ENCODE assay signal across 8 mouse cellular contexts in genomic region chr3:69006246-69006760, GRCm38 (mm10). TPM values are rescaled to one million over a fixed set of nuclear protein-coding genes. Genes with fewer than 3 reads are reported as not detected.
DNase-seq lines count a peak whose midpoint lies in the region; ATAC-seq and TF ChIP-seq lines count a peak whose summit lies in the region.

No protein-coding gene starts in this region.

- no peaks in the 10 kb centered on the region for H3K9me3 ChIP-seq in heart, embryonic 10.5 days
- H3K9me3 ChIP-seq in ES-Bruce4 (replicated peaks; ENCODE audit: control insufficient read depth, insufficient read depth, low read length, poor library complexity, severe bottlenecking) = no peaks in the 10 kb centered on the region
- H3K9me3 ChIP-seq in forebrain, embryonic 13.5 days (replicated peaks) = no peaks in the 10 kb centered on the region

- no peak for TF ChIP-seq POLR2A in ES-Bruce4 (IDR thresholded peaks at IDR 0.05; ENCODE audit: insufficient read depth, low read length)
- no peak for TF ChIP-seq POLR2A in liver, adult 2 months (IDR thresholded peaks at IDR 0.05; ENCODE audit: extremely low read depth, insufficient read depth, low read length)

- peak overlapping the region; percentile 84 for H3K4me2 ChIP-seq in forebrain, embryonic 13.5 days

- peaks cover 6% of the 10 kb centered on the region; the same call in 1 of the 2 replicates for H3K4me1 ChIP-seq in heart, embryonic 10.5 days
- H3K4me1 ChIP-seq in ES-Bruce4 (ENCODE audit: control insufficient read depth, insufficient read depth, low read length) = peaks cover 1% of the 10 kb centered on the region
- H3K4me1 ChIP-seq in forebrain, embryonic 13.5 days = peaks cover 35% of the 10 kb centered on the region
- H3K4me1 ChIP-seq in liver, adult 2 months (ENCODE audit: control insufficient read depth, insufficient read depth, low read length) = peaks cover 2% of the 10 kb centered on the region; the same call in 1 of the 2 replicates

- 6% methylated on average over 21 of the region's 21 CpGs for WGBS in heart, embryonic 10.5 days
- WGBS in forebrain, embryonic 13.5 days = 6% methylated on average over 21 of the region's 21 CpGs
- WGBS in liver, adult 2 months = 11% methylated on average over 21 of the region's 21 CpGs

- H3K4me3 ChIP-seq in heart, embryonic 10.5 days = peak overlapping the region; percentile 89
- peak overlapping the region; percentile 99 for H3K4me3 ChIP-seq in ES-Bruce4 (ENCODE audit: low read depth, low read length)
- peak overlapping the region; percentile 99 for H3K4me3 ChIP-seq in forebrain, embryonic 13.5 days
- H3K4me3 ChIP-seq in liver, adult 2 months (ENCODE audit: insufficient read depth, low read depth, low read length) = peak overlapping the region; percentile 90

- DNase-seq in heart, embryonic 10.5 days (ENCODE audit: low spot score) = no peak
- DNase-seq in heart, adult 9 months (ENCODE audit: low spot score in 2 of 2) = no peak
- no peak for DNase-seq in liver, adult 2 months (ENCODE audit: extremely low read depth, low read depth, low spot score)
- DNase-seq in spleen, postnatal 4 days (ENCODE audit: low spot score in 2 of 2) = peak; percentile 16 to 62
- DNase-seq in cerebellum, postnatal 25 days = no peak
- DNase-seq in gastrocnemius, postnatal 4 days (ENCODE audit: low spot score in 2 of 2) = no peak

- H3K36me3 ChIP-seq in heart, embryonic 10.5 days = peaks cover 12% of the 10 kb centered on the region; the same call in 1 of the 2 replicates
- H3K36me3 ChIP-seq in ES-Bruce4 (ENCODE audit: control insufficient read depth, insufficient read depth, low read length, poor library complexity, severe bottlenecking) = peaks cover 15% of the 10 kb centered on the region
- no peaks in the 10 kb centered on the region for H3K36me3 ChIP-seq in forebrain, embryonic 13.5 days (ENCODE audit: poor library complexity, severe bottlenecking)
- H3K36me3 ChIP-seq in liver, adult 2 months (ENCODE audit: control insufficient read depth, insufficient read depth, low read length) = 0 out of 2 replicates have a peak, but pooled peaks cover 4% of the 10 kb centered on the region

- H3K27ac ChIP-seq in heart, embryonic 10.5 days = peak overlapping the region; percentile 95
- no peak overlapping the region for H3K27ac ChIP-seq in ES-Bruce4 (ENCODE audit: insufficient read depth, low read length)
- peak overlapping the region; percentile 93; the same call in 1 of the 2 replicates for H3K27ac ChIP-seq in forebrain, embryonic 13.5 days
- peak overlapping the region; percentile 5; the same call in 1 of the 2 replicates for H3K27ac ChIP-seq in liver, adult 2 months (replicated peaks; ENCODE audit: insufficient read depth, low read depth, low read length)

- H3K79me2 ChIP-seq in liver, adult 2 months (ENCODE audit: control insufficient read depth, insufficient read depth, low read length) = no peaks in the 10 kb centered on the region; the same call in 1 of the 2 replicates

- H3K9ac ChIP-seq in ES-Bruce4 (ENCODE audit: low read depth, poor library complexity, severe bottlenecking) = peak overlapping the region; percentile 97
- peak overlapping the region; percentile 94 for H3K9ac ChIP-seq in forebrain, embryonic 13.5 days
- peak overlapping the region; percentile 83 for H3K9ac ChIP-seq in liver, adult 2 months (ENCODE audit: low read depth, low read length)

- TF ChIP-seq CTCF in ES-Bruce4 (IDR thresholded peaks at IDR 0.05; ENCODE audit: low read depth, low read length) = no peak
- TF ChIP-seq CTCF in liver, adult 2 months (IDR thresholded peaks at IDR 0.05; ENCODE audit: low read depth, low read length) = no peak

- no peaks in the 10 kb centered on the region for H3K27me3 ChIP-seq in heart, embryonic 10.5 days (ENCODE audit: insufficient read depth, poor library complexity, severe bottlenecking)
- H3K27me3 ChIP-seq in ES-Bruce4 (ENCODE audit: control insufficient read depth, insufficient read depth, low read length, poor library complexity, severe bottlenecking) = no peaks in the 10 kb centered on the region
- no peaks in the 10 kb centered on the region for H3K27me3 ChIP-seq in forebrain, embryonic 13.5 days
- no peaks in the 10 kb centered on the region for H3K27me3 ChIP-seq in liver, adult 2 months (ENCODE audit: control insufficient read depth, insufficient read depth, low read length)

- no peak for ATAC-seq in forebrain, embryonic 13.5 days

- no peak for TF ChIP-seq EP300 in ES-Bruce4 (IDR thresholded peaks at IDR 0.05; ENCODE audit: insufficient read depth, low read depth, low read length)

RNA-seq across cellular contexts. Expression of gene Smc4, which starts 1.8 kb away (rescaled TPM):
- polyA plus RNA-seq in heart, embryonic 10.5 days (2016; fragmentation: Nextera tagmentation; extraction: Ambion mirVana) = 156 and 161 TPM in 2 replicates
- 276 and 284 TPM in 2 replicates for polyA plus RNA-seq in ES-Bruce4 (2011; ENCODE audit: insufficient read depth, insufficient read length, low read depth, missing spikeins)
- polyA plus RNA-seq in forebrain, embryonic 13.5 days (2015; fragmentation: Nextera tagmentation; extraction: Ambion mirVana) = 177 and 180 TPM in 2 replicates
- 6.4 and 8.6 TPM in 2 replicates for total RNA-seq in liver, adult 2 months (2014; rRNA removed)
- 1.0 and 1.1 TPM in 2 replicates for polyA plus RNA-seq in liver, adult 2 months (2012; rRNA removed)
- 10 to 100 TPM; 47.6 to 49.5 TPM for total RNA-seq in gastrocnemius, postnatal 4 days (2021)

RNA-seq across cellular contexts. Expression of gene Ift80, which starts 1.9 kb away (rescaled TPM):
- polyA plus RNA-seq in heart, embryonic 10.5 days (2016; fragmentation: Nextera tagmentation; extraction: Ambion mirVana) = 8.1 and 9.6 TPM in 2 replicates
- 21.4 and 22.2 TPM in 2 replicates for polyA plus RNA-seq in ES-Bruce4 (2011; ENCODE audit: insufficient read depth, insufficient read length, low read depth, missing spikeins)
- 12.8 and 13.9 TPM in 2 replicates for polyA plus RNA-seq in forebrain, embryonic 13.5 days (2015; fragmentation: Nextera tagmentation; extraction: Ambion mirVana)
- total RNA-seq in liver, adult 2 months (2014; rRNA removed) = 3.3 and 4.1 TPM in 2 replicates
- 0.76 and 0.98 TPM in 2 replicates for polyA plus RNA-seq in liver, adult 2 months (2012; rRNA removed)
- total RNA-seq in gastrocnemius, postnatal 4 days (2021) = 10 to 100 TPM; 11.6 to 12.9 TPM

RNA-seq across cellular contexts. Expression of gene Trim59, which starts 38.3 kb away (rescaled TPM):
- 105 and 122 TPM in 2 replicates for polyA plus RNA-seq in heart, embryonic 10.5 days (2016; fragmentation: Nextera tagmentation; extraction: Ambion mirVana)
- 122 and 133 TPM in 2 replicates for polyA plus RNA-seq in ES-Bruce4 (2011; ENCODE audit: insufficient read depth, insufficient read length, low read depth, missing spikeins)
- 132 and 134 TPM in 2 replicates for polyA plus RNA-seq in forebrain, embryonic 13.5 days (2015; fragmentation: Nextera tagmentation; extraction: Ambion mirVana)
- total RNA-seq in liver, adult 2 months (2014; rRNA removed) = 0.28 and 0.74 TPM in 2 replicates
- 0.04 and 0.05 TPM in 2 replicates for polyA plus RNA-seq in liver, adult 2 months (2012; rRNA removed)
- 10 to 100 TPM; 16.9 to 17.0 TPM for total RNA-seq in gastrocnemius, postnatal 4 days (2021)

Comparison
In these comparisons a context has a peak if more than half of its experiments do, and no peak if none do; other contexts are left out.
1. DNase-seq: peak in spleen, postnatal 4 days (2 of 2); none in heart, embryonic 10.5 days (single experiment), heart, adult 9 months (0 of 2), liver, adult 2 months (single experiment), cerebellum, postnatal 25 days (0 of 2) and gastrocnemius, postnatal 4 days (0 of 2).
2. RNA of gene Smc4, which starts 1.8 kb away (polyA plus RNA-seq): 276 to 284 TPM in ES-Bruce4, 177 to 180 TPM in forebrain, embryonic 13.5 days and 156 to 161 TPM in heart, embryonic 10.5 days; 1.0 to 1.1 TPM in liver, adult 2 months; every median in the first group is over 10 times any median in the second.
3. RNA of gene Trim59, which starts 38.3 kb away (polyA plus RNA-seq): 122 to 133 TPM in ES-Bruce4, 132 to 134 TPM in forebrain, embryonic 13.5 days and 105 to 122 TPM in heart, embryonic 10.5 days; 0.04 to 0.05 TPM in liver, adult 2 months; every median in the first group is over 100 times any median in the second.
4. Peak in every context shown above with its lines, with median percentiles within 50 percentile points of each other: H3K4me3 ChIP-seq and H3K9ac ChIP-seq.